Mouse (Mus musculus): ENCODE measurements around the gene Fto. TPM values are rescaled to one million over a fixed set of nuclear protein-coding genes. Genes with fewer than 3 reads are reported as not detected.

The Fto gene
- total RNA-seq, 2 experiments from 2014 or later, result 149 to 152 TPM

GRCm38 (mm10) chr8:91599349-91599837, 286.1 kb downstream of the Fto start:
- DNase-seq (ENCODE audit: low spot score in 2 of 2), result no peak

DNA sequence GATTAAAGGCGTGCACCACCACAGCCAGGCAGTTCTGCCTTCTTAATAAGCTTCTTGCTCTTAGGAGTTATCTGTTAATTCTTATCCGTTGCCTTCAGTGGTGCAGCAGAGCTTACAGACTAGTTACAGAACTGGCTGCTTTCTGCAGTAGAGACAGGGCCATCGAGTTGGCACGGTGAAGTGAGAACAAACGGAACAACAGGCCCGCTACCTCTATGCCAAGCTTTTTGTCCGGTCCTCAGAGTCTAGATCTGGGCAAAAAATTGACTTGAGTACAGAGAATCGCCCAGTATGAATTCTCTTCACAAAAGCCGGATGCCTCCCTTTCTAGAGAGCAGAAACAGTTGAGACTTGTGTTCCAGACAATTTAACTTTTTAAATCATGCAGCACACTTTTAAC, 290.4 kb downstream of the Fto start:
- DNase-seq (ENCODE audit: low spot score in 2 of 2), result no peak

GRCm38 (mm10) chr8:91605901-91606300, 292.6 kb downstream of the Fto start:
- no peak for DNase-seq (ENCODE audit: low spot score in 2 of 2)

DNA sequence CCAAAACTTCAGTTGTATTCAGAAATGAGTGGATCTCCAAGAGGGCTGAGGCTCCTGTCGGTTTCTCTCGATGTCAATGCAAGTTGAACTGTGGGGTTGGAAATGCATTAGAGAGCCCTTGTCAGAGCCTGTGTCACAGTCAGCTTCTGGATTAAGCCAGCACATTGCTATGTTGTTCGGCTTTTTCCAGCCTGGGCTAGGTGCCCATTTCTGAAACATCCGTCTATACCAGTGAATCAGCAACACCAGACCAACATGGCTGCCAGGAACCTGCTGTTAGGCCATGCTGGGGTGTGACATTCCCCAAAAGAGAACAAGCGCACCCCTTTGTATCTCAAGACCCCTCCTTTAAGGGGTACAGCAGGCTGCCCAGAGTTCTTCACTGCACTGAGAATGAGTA, 293.8 kb downstream of the Fto start:
- DNase-seq (ENCODE audit: low spot score in 2 of 2), result peak in 1 of 2 experiments; percentile 30

DNA sequence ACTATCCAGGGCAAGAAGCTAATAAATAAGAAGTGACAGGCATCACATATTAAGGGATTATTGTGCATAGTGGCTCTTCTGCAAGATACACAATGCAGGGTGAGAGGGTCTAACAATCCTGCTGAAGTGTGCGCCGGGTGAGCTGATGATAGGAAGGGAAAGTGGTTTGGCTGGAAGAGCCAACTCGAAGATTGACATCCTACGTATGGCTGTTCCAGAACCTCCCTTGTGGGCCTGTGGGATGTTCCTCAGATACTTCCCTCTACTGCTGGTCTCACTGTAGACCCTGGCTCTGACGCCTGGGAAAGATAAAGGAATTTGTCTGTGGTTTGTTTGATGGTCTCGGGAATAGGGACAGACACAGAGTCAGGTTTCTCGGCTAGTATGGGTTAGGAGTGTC, 297.9 kb downstream of the Fto start:
- no peak for DNase-seq (ENCODE audit: low spot score in 2 of 2)

- DNase-seq (ENCODE audit: low spot score in 2 of 2), result no peak
Observed at GRCm38 (mm10) chr8:91611723-91612362, 298.5 kb downstream of the Fto start.

GRCm38 (mm10) chr8:91612387-91613130, 299.2 kb downstream of the Fto start:
- no peak for DNase-seq (ENCODE audit: low spot score in 2 of 2)

DNA sequence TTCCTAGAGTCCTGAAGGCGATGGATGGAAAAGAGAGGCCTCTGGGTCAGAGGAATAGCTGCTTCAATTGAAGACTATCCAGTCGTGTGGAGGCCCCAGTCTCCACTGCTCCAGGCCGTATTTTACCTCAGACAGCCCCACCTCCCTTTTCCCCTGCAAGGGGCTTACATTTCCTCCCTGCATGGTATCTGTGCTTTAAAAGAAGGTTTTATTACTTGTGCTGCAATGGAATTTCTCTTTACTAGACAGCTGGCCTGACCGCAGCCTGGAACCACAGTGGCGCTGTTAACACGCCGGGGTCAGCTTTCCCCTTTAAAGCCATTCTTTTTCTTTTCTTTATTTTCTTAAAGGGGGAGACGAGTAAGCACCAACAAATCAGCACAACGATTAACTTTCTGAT, 300.3 kb downstream of the Fto start:
- DNase-seq (ENCODE audit: low spot score in 2 of 2), result no peak

- DNase-seq (ENCODE audit: low spot score in 2 of 2), result no peak
Observed at GRCm38 (mm10) chr8:91615196-91615595, 301.9 kb downstream of the Fto start.

GRCm38 (mm10) chr8:91615781-91616683, 302.7 kb downstream of the Fto start:
- DNase-seq (ENCODE audit: low spot score in 2 of 2), result no peak

DNA sequence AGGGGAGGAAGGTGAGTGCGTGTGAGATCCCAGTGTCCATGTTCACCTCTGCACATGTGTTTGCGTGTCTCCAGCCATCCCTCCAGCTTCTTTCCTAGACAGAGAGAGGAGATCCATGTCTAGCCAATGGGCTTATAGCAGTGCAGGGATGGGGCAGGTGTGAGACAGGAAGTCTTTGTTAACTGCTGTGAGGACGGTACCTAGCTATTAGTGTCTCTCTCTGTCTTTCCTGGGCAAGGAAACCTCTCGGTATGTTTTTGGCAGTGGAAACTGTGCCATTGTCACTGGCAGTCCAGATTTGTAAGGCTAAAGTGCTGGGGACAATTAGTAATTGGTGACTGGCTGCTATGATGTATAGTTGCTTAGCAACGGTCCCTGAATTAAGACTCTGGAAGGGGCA, 304.4 kb downstream of the Fto start:
- DNase-seq (ENCODE audit: low spot score in 2 of 2), result no peak

GRCm38 (mm10) chr8:91622757-91623156, 309.4 kb downstream of the Fto start:
- no peak for DNase-seq (ENCODE audit: low spot score in 2 of 2)

DNA sequence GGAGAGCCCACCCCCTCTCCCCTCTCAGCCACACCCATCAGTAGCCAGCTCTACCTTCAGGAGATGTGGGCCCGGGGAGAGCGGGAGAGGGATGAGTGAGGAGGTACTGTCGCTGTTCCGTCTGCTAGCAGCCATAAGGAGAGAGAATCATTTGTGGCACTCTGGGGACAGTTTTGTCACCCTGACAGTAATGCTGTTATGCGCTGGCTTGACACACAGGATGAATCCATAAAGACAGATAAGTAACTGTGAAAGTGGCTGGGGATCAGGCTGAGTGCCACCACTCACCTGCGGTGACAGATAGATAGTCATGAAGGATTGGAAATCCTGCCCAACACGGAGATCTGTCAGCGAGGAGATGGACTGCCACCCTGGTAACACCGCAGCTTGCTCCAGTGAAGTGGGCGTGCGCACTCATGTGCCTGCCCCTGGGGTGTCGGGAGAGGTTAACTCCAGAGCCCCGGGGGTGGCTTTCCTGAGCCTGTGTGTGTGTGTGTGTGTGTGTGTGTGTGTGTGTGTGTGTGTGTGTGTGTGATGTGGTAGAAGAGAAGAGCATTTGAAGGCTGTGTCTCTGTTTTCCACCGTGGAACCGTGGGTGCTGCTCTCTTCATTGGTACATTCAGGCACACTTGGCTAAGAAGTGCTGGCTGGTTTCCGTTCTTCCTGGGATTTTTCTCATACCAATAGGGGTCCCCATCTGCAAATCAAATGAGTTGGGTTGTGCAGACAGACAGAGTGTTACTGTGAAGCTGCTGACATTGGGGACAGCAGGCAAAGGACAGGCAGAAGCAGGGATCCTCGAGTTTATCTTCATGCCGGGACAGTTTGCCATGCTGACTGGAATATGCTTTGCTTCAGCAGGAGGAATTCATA, 312.6 kb downstream of the Fto start:
- DNase-seq (ENCODE audit: low spot score in 2 of 2), result peak; percentile 22 to 80

DNA sequence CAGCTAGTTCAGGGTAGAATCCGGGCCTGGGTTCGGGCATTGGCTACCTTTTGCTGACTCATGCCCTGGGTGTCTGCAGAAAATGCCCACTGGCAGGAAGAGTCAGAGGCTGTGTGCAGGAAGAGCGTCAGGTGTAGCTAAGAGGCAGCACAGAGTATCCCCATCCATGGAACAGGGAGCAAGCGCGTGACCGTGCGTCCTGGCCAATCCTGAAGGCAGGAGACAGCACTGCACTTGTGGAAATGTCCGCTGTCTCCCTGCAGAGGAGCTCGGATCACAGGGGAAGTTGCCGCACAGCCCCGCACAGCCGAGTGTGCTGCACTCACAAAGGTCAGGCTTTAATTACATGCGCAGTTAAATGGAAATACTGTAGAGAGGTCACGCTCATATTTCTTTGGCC, 316.3 kb downstream of the Fto start:
- no peak for DNase-seq (ENCODE audit: low spot score in 2 of 2)

- DNase-seq (ENCODE audit: low spot score in 2 of 2), result no peak
Observed at GRCm38 (mm10) chr8:91630320-91631033, 317.2 kb downstream of the Fto start.

DNA sequence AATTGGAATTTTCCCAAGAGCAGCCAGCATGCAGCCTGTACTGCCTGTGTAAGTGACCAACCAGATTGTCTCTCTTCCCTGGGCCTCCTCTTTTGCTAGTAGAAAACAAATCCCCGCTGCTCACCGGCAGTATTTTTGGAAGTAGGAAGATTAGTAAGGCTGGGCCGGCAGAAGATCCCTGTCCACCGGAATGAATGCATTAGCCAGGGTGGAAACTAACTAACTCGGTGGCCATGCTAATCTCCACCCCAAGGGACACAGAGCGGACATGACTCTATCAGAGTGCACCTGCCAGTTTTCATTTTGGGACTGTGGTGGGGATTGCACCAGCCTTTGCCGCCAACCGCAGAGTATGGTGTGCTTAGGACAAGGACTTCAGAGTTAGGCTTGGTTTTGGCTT, 319.1 kb downstream of the Fto start:
- no peak for DNase-seq (ENCODE audit: low spot score in 2 of 2)

GRCm38 (mm10) chr8:91635406-91635805, 322.1 kb downstream of the Fto start:
- DNase-seq (ENCODE audit: low spot score in 2 of 2), result no peak

DNA sequence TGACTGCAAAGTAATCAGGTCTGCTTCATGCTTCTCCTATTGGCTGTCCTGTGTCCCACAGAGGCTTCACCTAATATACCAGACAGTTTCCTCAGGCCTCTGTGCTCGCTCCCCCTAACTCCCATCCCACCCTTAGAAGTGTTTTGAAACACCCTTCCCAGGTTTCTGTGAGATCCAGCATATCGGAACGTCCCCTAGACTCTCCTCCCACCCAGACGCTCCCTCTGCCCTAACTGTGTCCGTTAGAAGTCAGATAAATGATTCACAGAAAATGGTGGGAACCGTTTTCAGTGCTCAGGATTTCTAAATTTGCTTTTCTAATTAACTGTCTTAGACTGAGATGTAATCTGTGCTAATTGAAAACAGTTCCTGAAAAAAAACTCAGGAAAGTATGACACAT, 323.6 kb downstream of the Fto start:
- no peak for DNase-seq (ENCODE audit: low spot score in 2 of 2)

DNA sequence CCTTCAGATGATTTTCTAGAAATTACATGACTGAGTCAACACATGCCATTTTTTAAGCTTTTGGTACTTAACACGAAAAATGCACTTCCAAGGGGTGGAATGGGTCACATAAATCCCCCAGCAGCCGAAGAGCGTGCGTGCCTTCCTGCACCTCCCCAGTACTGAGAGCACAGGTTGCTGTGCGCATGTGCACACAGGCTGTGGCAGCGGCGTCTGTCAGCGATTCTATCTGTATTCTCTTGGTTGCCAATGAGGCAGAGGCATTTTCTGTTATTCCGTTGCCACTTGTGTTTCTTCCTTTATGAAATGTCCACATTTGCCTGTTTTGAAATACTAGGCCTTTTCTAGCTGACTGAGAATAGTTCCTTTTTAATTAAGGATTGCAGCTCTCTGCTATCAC, 324.4 kb downstream of the Fto start:
- DNase-seq (ENCODE audit: low spot score in 2 of 2), result peak; percentile 71 to 74

DNA sequence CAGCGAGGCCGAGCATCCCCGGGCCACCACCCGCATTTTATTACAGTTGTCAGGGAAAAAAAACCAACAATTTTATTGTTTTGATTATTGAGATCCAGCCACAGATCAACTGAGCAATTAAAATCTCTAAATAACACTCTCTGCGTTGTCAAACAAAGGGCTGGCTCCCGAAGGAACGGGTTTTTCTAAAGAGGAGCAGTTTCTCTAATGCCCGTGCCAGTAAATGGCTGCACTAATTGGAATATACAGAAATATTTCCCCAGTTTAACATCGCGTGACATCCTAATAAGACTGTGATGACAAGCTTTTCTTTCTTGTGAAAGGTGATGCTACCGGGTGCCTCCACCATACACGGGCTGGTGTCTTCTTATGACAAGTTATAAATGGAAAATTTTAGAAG, 324.9 kb downstream of the Fto start:
- DNase-seq (ENCODE audit: low spot score in 2 of 2), result no peak

Data from layer of hippocampus, adult 18-20 months (tissue).